Mouse (Mus musculus) liver, adult 2 months (tissue): Measurements from ENCODE around the gene Pde4d. TPM values are rescaled to one million over a fixed set of nuclear protein-coding genes. Genes with fewer than 3 reads are reported as not detected.

Experiments
- DNase-seq: peaks from one replicate; pipeline ENCODE4 v3.0.0-alpha.2; 2011; ENCODE audit warnings: low read depth, low spot score; ENCODE audit errors: extremely low read depth
- H3K27ac ChIP-seq: fragments of 200-500 bp; replicated peaks from 2 replicates; pipeline ENCODE4 v1.5.1; 2012; ENCODE audit warnings: low read depth, mild to moderate bottlenecking, control low read depth, inconsistent platforms, low read length; ENCODE audit not compliant: insufficient read depth
- H3K27me3 ChIP-seq: fragments of 200-500 bp; 2 replicates; pipeline ENCODE4 v1.6.1; 2012; ENCODE audit warnings: mild to moderate bottlenecking, moderate library complexity, low read length, inconsistent platforms; ENCODE audit not compliant: control insufficient read depth, insufficient read depth
- H3K36me3 ChIP-seq: fragments of 200-500 bp; 2 replicates; pipeline ENCODE4 v1.6.1; 2012; ENCODE audit warnings: low read length, inconsistent platforms; ENCODE audit not compliant: control insufficient read depth, insufficient read depth
- H3K4me1 ChIP-seq: fragments of 200-500 bp; 2 replicates; pipeline ENCODE4 v1.6.1; 2011; ENCODE audit warnings: low read length; ENCODE audit not compliant: control insufficient read depth, insufficient read depth
- H3K4me3 ChIP-seq: fragments of 200-500 bp; 2 replicates; pipeline ENCODE4 v1.5.1; 2011; ENCODE audit warnings: low read depth, mild to moderate bottlenecking, control low read depth, low read length, moderate library complexity; ENCODE audit not compliant: insufficient read depth
- H3K79me2 ChIP-seq: fragments of 200-500 bp; 2 replicates; pipeline ENCODE4 v1.6.1; 2012; ENCODE audit warnings: inconsistent platforms, mild to moderate bottlenecking, low read length, moderate library complexity; ENCODE audit not compliant: control insufficient read depth, insufficient read depth
- H3K9ac ChIP-seq: fragments of 200-500 bp; 2 replicates; pipeline ENCODE4 v1.6.1; 2012; ENCODE audit warnings: low read depth, mild to moderate bottlenecking, control low read depth, inconsistent platforms, low read length
- CTCF ChIP-seq: fragments of 200-500 bp; IDR thresholded peaks from 2 replicates; pipeline ENCODE4 v1.5.1; 2011; ENCODE audit warnings: low read depth, low read length, control low read depth
- POLR2A ChIP-seq: fragments of 200-500 bp; IDR thresholded peaks from 2 replicates; pipeline ENCODE4 v1.6.1; 2011; ENCODE audit warnings: low read length, control low read depth; ENCODE audit not compliant: insufficient read depth; ENCODE audit errors: extremely low read depth
- WGBS: fragments of 180-500 bp; shearing (Covaris S2); methylation state at CpG from one replicate; pipeline ENCODE4 v1.1.7; 2018; 5-methylcytosine and 5-hydroxymethylcytosine counted together
- polyA plus RNA-seq: library from polyadenylated mRNA; depleted of rRNA; stranded (reverse); fragments of >200 nt; gene quantifications from 2 replicates; pipeline ENCODE4 v1.2.3, GENCODE M21; 2012
- total RNA-seq: library from RNA; depleted of rRNA; stranded (reverse); fragments of >200 nt; gene quantifications from 2 replicates; pipeline ENCODE4 v1.2.3, GENCODE M21; 2014

Gene Pde4d
- total and polyA plus RNA-seq, 2 experiments: 2.3 to 13.6 TPM

DNA sequence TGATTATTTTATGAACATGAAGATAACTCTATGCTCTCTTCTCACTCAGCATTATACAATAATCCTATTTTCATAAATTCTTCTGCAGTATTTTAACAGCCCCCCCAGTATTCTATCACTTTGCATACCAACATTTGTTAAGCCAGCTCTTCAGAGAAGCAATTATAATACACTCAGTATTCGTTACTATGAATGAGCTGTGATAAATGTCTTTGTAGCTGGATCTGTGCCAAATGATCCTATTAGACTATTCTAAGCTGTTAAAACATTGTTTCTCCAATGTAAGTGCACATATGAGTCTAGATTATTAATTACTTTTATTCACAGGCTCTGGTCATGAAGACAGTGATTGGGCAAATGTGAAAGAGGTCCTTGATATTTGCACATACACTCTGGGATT is 575.0 kb downstream of the Pde4d start:
- H3K36me3 ChIP-seq: no peaks in the 10 kb centered on the region
- no peak for TF ChIP-seq POLR2A
- TF ChIP-seq CTCF: no peak
- H3K27me3 ChIP-seq: no peaks in the 10 kb centered on the region
- no peak overlapping the region for H3K27ac ChIP-seq
- H3K9ac ChIP-seq: no peak overlapping the region
- no peaks in the 10 kb centered on the region for H3K4me1 ChIP-seq
- no peak overlapping the region for H3K4me3 ChIP-seq
- DNase-seq: no peak
- no peaks in the 10 kb centered on the region for H3K79me2 ChIP-seq
- 85% methylated on average over 1 of the region's 1 CpGs for WGBS

DNA sequence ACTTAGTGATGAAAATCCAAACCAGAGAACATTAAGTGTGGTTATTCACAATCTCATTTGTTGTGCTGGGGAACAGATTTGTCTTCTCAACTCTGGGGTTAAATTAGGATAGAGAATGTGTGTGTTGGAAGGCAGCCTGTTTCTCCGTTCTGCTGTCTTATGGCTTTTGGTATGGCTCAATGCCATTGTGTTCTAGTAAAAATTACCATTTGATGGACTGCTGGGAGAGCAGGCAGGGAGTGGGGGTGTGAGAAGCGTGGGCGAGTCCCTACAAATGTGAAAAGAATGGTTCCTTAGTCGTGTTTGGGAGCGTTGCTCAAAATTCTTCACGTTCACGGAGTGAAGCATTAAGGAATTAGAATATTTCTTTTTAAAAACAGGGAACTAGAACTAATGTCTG is 597.4 kb downstream of the Pde4d start:
- TF ChIP-seq CTCF (no peak), POLR2A (no peak)
- WGBS: 73% methylated on average over 7 of the region's 7 CpGs
- Histone ChIP-seq H3K4me3 (no peak overlapping the region), H3K36me3 (no peaks in the 10 kb centered on the region), H3K4me1 (no peaks in the 10 kb centered on the region), H3K27ac (no peak overlapping the region), H3K79me2 (no peaks in the 10 kb centered on the region), H3K9ac (no peak overlapping the region), H3K27me3 (no peaks in the 10 kb centered on the region)
- DNase-seq: no peak

DNA sequence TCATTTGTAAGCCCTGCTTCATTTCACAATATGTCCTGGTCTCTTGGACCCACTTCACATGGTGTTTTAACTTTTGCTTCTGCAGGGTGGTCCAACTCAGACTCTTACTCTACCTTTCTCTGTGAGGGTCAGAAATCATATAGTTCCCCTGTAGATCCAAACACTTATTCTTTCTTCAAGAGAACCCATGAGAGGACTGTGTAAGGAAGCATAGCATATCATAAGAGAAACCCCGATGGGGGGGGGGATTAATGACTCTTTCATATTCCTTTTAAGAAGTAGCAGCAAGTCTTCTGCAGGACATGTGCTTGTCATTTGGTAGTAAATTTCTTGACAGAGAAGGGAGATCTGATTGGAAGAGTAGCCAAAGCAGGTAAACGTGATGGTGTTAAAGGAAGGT is 603.1 kb downstream of the Pde4d start:
- Histone ChIP-seq H3K27ac (no peak overlapping the region), H3K4me3 (no peak overlapping the region), H3K36me3 (no peaks in the 10 kb centered on the region), H3K27me3 (no peaks in the 10 kb centered on the region), H3K79me2 (no peaks in the 10 kb centered on the region), H3K9ac (no peak overlapping the region), H3K4me1 (no peaks in the 10 kb centered on the region)
- no peak for TF ChIP-seq CTCF
- 78% methylated on average over 2 of the region's 2 CpGs for WGBS
- DNase-seq: no peak

DNA sequence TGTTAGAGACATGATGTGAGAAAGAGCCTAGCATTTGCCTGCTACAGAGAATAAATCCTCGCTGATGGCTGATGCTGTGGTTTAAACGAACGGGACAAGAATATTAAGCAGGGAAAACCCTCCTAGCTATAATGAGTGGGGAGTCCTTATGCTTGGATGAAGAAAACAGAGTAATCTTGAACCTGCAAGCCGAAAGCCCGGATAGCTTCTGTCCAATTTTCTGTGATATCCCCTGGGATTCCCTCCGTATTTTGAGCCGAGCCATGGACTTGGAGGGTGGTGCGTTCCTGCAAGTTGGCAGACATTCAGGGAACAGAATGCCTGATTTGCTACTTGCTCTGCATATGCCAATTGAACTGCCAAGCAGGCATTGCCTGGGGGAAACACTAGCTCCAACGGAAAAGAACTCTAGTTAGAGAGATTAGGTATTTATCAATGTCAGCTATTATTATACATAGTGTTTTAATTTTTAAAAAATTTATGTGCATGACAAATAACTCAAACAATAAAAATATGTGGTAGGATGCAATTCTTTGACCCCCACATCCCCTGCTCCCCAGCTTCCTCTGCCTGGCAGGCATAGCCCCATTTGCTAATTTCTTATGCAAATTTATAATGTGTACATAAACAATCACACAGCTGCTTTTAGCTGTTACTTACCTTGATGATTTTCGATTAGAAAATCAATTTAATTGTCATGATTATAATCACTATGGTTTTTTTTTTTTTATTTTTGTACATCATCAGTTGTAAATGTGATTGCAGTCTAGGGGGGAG is 603.7 kb downstream of the Pde4d start:
- no peak overlapping the region for H3K4me3 ChIP-seq
- WGBS: 75% methylated on average over 10 of the region's 10 CpGs
- no peak overlapping the region for H3K27ac ChIP-seq
- no peak for DNase-seq
- no peaks in the 10 kb centered on the region for H3K36me3 ChIP-seq
- no peak overlapping the region for H3K9ac ChIP-seq
- TF ChIP-seq POLR2A (no peak), CTCF (no peak)
- no peaks in the 10 kb centered on the region for H3K4me1 ChIP-seq
- H3K27me3 ChIP-seq: no peaks in the 10 kb centered on the region
- no peaks in the 10 kb centered on the region for H3K79me2 ChIP-seq

DNA sequence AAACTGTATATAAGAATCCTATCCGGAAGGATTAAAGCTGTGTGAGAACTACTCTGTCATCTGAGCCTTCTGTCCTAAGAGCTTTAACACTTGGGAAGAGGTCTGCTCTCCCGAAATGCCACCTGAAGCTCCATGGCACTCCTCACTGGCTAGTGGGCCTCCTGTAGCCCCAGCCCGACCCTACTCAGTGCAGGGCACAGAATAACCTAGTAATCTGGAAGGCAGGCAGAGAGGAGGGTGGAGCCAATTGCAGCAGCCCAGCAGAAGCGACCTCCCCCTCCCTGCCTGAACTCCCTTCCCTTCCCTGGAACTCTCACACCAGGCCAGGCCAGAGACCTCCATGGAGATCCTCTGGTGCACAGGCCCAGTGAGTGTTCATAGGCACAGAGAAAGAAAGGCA is 608.3 kb downstream of the Pde4d start:
- Histone ChIP-seq H3K79me2 (no peaks in the 10 kb centered on the region), H3K4me3 (no peak overlapping the region), H3K36me3 (no peaks in the 10 kb centered on the region), H3K27ac (no peak overlapping the region), H3K27me3 (no peaks in the 10 kb centered on the region), H3K4me1 (no peaks in the 10 kb centered on the region), H3K9ac (no peak overlapping the region)
- DNase-seq: no peak
- TF ChIP-seq CTCF: no peak
- TF ChIP-seq POLR2A: no peak
- WGBS: 21% methylated on average over 4 of the region's 4 CpGs

DNA sequence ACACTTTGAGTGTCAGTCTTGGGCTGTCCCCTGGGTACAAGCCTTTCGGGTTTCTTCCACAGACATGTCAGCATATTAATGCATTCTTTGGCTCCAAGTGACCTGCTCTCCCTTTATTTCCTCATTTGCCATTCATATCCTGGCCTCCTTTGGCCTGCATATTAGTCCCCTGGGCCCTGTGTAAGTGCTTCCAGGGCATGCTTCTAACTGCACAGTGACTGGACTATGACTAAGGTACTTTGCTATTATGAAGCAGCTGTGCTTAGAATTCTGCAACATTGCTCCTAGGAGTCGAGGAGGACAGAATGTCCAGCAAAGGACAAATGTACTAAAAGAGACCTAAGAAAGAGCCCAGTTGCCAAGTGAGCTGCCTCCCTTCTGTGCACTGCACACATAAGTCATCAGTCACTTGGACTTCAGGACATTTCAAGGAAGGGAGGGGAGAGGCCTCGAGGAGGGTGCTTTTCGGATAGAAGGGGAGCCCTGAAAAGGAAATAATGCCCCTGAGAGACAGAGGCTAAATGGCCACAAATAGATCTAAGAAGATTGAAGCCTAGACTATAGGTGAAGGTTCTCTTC is 616.9 kb downstream of the Pde4d start:
- WGBS: 76% methylated on average over 4 of the region's 4 CpGs
- no peak overlapping the region for H3K4me3 ChIP-seq
- DNase-seq: no peak

More for the DNA sequence above, 616.9 kb downstream of the Pde4d start:
- H3K9ac ChIP-seq: no peak overlapping the region
- H3K27ac ChIP-seq: no peak overlapping the region
- H3K79me2 ChIP-seq: no peaks in the 10 kb centered on the region
- H3K4me1 ChIP-seq: no peaks in the 10 kb centered on the region
- no peaks in the 10 kb centered on the region for H3K36me3 ChIP-seq
- TF ChIP-seq CTCF (no peak), POLR2A (no peak)
- no peaks in the 10 kb centered on the region for H3K27me3 ChIP-seq
